Mouse (Mus musculus) right cerebral cortex, postnatal 4 days (tissue): ENCODE measurements around the gene Ppp1r12b.
"Not testable (repeated sequence)": the region's sequence is repeated elsewhere in the genome, so short reads cannot be mapped to it uniquely, and the experiment has no call there.

ENCODE experiments used
- DNase-seq: peaks from one replicate; pipeline ENCODE4 v3.0.0-alpha.2; 2022

Ppp1r12b gene

GRCm38 (mm10) chr1:134847851-134848250, 107.9 kb downstream of the Ppp1r12b start:
- no peak for DNase-seq

- no peak for DNase-seq
Measured at GRCm38 (mm10) chr1:134846295-134846988, 109.3 kb downstream of the Ppp1r12b start.

- DNase-seq: no peak
Measured at GRCm38 (mm10) chr1:134843369-134843768, 112.4 kb downstream of the Ppp1r12b start.

DNA sequence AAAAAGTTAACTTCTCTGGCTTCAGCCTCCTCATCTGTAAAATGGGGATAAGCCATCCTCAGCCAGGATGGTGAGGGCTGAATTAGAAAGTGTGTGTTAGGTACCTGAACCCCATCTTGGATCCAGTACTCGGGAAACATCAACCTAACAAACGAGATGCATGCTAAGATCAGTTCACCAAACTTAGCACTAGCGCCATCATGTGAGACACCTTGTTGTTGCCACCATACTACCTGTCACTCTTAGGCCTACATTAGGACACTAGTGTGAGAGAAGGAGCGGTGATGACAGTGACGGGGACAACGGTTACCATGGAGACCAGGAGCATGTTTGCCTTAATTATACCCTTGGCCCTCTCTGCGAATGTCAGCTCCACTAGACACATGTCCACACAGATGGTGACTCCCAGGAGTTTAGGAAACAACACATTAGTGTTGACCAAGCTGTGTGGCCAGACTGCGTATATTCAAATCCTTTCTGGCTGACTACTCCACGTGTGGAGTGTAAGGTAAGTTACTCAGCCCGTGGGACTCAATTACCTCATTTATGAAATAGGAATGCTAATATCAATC, 118.7 kb downstream of the Ppp1r12b start:
- no peak for DNase-seq

- DNase-seq: not testable (repeated sequence)
Measured at GRCm38 (mm10) chr1:134830881-134831280, 124.9 kb downstream of the Ppp1r12b start.

- DNase-seq: no peak
Measured at GRCm38 (mm10) chr1:134829635-134830034, 126.1 kb downstream of the Ppp1r12b start.

- no peak for DNase-seq
Measured at GRCm38 (mm10) chr1:134824896-134825295, 130.8 kb downstream of the Ppp1r12b start.

DNA sequence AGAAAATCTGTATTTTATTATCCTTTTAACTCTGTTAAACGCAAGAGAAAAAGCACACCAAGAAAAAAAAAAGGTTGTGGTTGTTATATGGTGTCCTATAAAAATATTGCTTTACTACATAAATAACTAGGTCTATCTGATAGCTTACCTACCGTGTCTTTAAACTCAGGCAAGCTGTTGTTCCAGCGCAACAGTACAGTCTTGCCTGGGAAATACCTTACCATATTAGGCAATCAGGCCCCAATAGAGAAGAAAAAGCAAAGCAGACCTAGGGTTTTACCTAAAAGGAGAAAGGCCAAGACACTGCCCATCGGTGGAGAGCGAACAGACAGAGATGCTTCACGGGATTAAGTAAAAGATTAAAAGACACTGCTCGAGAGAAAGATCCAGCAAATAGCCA, 131.9 kb downstream of the Ppp1r12b start:
- DNase-seq: no peak

- DNase-seq: no peak
Measured at GRCm38 (mm10) chr1:134823323-134823722, 132.4 kb downstream of the Ppp1r12b start.

DNA sequence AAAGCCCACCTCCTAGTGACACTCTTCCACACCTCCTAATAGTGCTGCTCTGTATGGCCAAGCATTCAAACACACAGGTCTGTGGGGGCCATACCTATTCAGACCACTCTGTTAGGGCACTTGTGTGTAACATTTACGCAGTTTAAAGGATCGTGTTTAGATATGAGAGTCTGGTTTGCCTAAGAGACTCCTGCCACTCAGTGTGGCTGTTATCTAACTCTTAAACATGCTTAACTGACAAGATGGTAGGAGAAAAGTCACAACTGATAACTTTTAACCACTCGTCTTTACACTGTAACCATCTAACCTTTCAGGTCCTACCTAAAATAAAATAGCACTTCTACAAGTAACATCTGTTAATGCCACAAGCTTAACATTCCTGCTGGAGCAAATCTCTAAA, 134.9 kb downstream of the Ppp1r12b start:
- DNase-seq: no peak

GRCm38 (mm10) chr1:134819196-134819595, 136.5 kb downstream of the Ppp1r12b start:
- no peak for DNase-seq

DNA sequence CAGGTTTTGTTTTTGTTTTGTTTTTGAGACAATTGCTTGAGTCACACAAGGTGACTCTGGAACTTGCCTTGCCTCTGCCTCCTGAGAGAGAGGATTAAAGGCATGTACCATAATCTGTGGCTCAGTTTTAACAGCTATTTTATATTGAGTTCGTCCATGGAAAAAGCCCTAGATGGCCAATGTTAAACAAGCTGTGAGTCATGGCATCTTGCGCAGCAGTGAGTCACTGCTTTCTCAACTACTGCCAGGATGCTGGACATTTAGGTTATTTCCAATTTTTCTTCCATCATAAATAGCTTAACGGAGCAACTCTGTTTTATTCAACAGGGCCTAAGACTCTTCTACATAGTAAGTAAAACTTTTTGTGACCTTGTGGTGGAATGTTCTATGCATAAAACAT, 137.0 kb downstream of the Ppp1r12b start:
- DNase-seq: no peak

GRCm38 (mm10) chr1:134817916-134818595, 137.7 kb downstream of the Ppp1r12b start:
- DNase-seq: no peak

- no peak for DNase-seq
Measured at GRCm38 (mm10) chr1:134817120-134817519, 138.6 kb downstream of the Ppp1r12b start.

- DNase-seq: peak; percentile 25
Measured at GRCm38 (mm10) chr1:134816617-134817016, 139.1 kb downstream of the Ppp1r12b start.

GRCm38 (mm10) chr1:134815748-134816147, 140.0 kb downstream of the Ppp1r12b start:
- DNase-seq: no peak

DNA sequence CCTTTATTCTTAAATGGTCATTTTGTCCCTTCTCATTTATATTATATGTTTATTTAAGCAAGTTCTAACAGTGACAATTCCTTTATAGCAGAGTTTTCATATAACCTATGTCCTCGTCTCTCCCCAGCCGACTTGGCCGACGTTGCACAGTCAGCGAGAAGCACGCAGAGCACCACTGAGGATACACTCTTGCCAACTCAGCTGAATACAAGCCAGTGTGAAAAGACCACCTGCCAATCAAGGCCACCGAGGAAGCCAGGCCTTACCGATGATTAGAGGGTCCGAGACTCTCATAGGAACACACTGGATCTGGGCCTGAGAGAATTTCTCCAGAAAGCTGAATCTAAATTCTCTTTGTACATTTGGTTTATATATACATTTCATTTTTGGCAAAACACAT, 150.3 kb downstream of the Ppp1r12b start:
- peak; percentile 11 for DNase-seq

- no peak for DNase-seq
Measured at GRCm38 (mm10) chr1:134804373-134804772, 151.4 kb downstream of the Ppp1r12b start.

DNA sequence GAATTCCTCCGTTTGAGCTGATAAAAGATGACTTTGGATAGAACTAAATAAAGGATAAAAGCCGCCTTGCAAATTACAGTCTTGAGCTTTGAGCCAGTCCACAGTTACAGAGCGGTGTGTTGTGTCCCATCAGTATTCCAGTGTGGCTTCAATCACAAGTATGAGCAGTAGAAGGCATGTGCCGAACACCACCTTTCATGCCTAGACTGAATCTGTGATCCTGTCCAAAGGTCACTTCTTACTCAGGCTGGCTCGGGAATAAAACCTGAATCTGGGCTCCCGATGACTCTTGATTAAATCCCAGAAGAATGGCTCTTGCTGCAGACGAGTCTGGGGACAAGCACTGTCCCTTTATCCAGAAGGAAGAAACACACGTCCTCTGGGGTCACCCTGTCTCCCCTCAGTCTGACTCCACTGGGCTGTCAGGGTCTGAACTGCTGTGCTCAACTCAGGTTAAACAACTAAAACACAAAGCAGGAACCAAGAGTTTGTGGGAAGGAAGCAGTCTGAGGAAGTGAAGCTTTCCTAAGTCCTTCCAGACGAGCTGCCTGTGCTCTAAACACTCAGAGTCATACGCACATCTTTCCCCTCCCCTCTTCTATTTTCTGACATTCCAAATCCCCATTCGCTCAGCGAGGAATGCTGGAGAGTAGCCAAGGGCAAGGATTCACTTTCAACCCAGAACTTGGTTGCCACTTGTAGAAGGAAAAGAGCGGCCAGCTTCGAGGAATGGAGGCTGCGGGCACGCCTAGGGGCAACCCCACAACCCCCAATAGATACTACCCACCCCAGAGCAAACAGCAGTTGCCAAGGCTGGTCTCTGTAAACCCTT, 152.2 kb downstream of the Ppp1r12b start:
- DNase-seq: no peak

GRCm38 (mm10) chr1:134801758-134802157, 154.0 kb downstream of the Ppp1r12b start:
- no peak for DNase-seq

DNA sequence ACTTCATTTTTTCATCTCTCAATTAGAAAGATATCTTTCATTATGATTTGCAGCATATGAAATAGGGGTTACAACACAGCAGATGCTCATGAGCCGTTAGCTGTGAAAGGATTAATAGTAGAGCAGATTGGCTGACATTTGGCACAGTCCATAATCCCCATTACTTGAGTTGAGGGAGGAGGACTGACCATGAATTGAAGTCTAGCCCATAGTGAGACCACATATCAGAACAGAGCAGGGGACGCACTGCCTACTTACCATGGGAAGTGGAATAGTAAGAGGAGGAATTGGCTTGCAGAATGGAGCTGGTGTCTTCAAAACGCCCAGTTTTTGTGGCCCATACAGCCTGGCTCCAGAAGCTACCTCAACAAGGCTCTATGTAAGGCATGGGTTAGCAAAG, 159.2 kb downstream of the Ppp1r12b start:
- DNase-seq: no peak

DNA sequence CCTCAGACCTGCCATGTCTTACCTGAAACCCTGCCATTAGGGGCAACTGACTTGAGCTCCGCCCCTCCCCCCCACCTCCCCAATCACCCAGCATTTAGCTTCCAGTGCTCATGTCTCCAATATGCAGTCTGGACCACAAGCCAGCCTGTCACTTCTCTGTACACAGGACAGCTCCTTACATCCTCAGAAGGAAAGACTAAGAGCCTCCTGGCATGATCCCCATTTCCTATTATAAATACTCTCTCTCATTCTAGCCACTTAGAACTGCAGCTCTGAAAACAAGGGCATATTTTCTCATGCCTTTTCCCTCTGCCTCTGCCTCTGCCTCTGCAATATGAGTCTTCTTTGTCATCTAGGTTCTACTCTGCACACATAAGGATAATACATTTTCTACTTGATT, 159.7 kb downstream of the Ppp1r12b start:
- no peak for DNase-seq

DNA sequence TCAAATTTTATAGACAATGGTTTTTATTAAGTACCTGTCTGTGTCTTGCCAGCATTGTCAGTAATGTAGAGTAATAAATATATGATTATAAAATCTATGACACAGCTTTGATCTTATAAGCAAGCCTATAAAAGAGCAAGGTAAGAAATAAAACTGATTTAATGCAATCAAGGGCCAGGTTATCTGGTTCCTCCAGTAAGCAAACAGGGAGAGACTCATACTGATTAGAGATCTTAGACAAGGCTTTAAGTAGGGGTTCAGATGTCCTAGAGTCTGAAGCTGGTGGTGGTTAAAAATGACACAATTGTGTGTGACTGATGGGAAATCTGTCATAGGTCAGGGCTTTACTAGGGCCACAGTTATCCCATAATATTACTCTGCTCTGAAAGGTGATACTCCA, 164.3 kb downstream of the Ppp1r12b start:
- DNase-seq: no peak
